Mouse (Mus musculus) 416B (cell line): Measurements from ENCODE around the gene Eloa.

Experiments
- DNase-seq: peaks from one replicate; pipeline ENCODE4 v3.0.0; 2011; ENCODE audit warnings: low read depth

The Eloa gene

GRCm38 (mm10) chr4:135954241-135954640 is 67.3 kb downstream of the Eloa start:
- peak; percentile 75 for DNase-seq
